Mouse (Mus musculus) ES-E14 (cell line): ENCODE measurements around the gene Herc2. TPM values are rescaled to one million over a fixed set of nuclear protein-coding genes. Genes with fewer than 3 reads are reported as not detected.

Experiments
- DNase-seq: peaks from one replicate; pipeline ENCODE4 v3.0.0-alpha.2; 2013; ENCODE audit warnings: low read depth, low spot score
- H3K27ac ChIP-seq: 2 replicates; pipeline ENCODE4 v1.5.1; 2012; ENCODE audit warnings: low read depth, mild to moderate bottlenecking, low read length, moderate library complexity, mixed read lengths; ENCODE audit not compliant: poor library complexity, insufficient read depth, severe bottlenecking
- H3K36me3 ChIP-seq: 2 replicates; pipeline ENCODE4 v1.6.1; 2012; ENCODE audit warnings: mild to moderate bottlenecking, low read length, moderate library complexity, mixed read lengths; ENCODE audit not compliant: control insufficient read depth, poor library complexity, insufficient read depth, severe bottlenecking
- H3K4me1 ChIP-seq, 2 experiments: fragments of 150-350 bp in 1 of 2; sonication (generic) in 1 of 2; 2 replicates each; pipeline ENCODE4 v1.6.1; 2012; ENCODE audit warnings: low read length in 2 of 2, mild to moderate bottlenecking in 1 of 2, mixed read lengths in 1 of 2; ENCODE audit not compliant: control insufficient read depth in 2 of 2, insufficient read depth in 2 of 2, poor library complexity in 1 of 2
- H3K4me3 ChIP-seq, 2 experiments: fragments of 150-350 bp in 1 of 2; sonication (generic) in 1 of 2; 2 replicates each; pipeline ENCODE4 v1.5.1; 2012; ENCODE audit warnings: low read length in 2 of 2, low read depth in 1 of 2, mild to moderate bottlenecking in 1 of 2, mixed read lengths in 1 of 2; ENCODE audit not compliant: insufficient read depth in 1 of 2, poor library complexity in 1 of 2, severe bottlenecking in 1 of 2
- H3K9ac ChIP-seq: 2 replicates; pipeline ENCODE4 v1.6.1; 2012; ENCODE audit warnings: low read depth, mild to moderate bottlenecking, low read length, mixed read lengths; ENCODE audit not compliant: poor library complexity, insufficient read depth, severe bottlenecking
- H3K9me3 ChIP-seq: fragments of 150-350 bp; sonication (generic); 2 replicates; pipeline ENCODE4 v1.6.1; 2012; ENCODE audit warnings: low read depth, mild to moderate bottlenecking, low read length; ENCODE audit not compliant: control insufficient read depth, insufficient read depth
- CHD2 ChIP-seq: IDR thresholded peaks from 2 replicates; pipeline ENCODE4 v1.6.1; 2014; ENCODE audit warnings: mild to moderate bottlenecking, low read depth, low read length, inconsistent platforms
- HCFC1 ChIP-seq: IDR thresholded peaks from 2 replicates; pipeline ENCODE4 v1.6.1; 2012; ENCODE audit warnings: low read length, inconsistent platforms, borderline replicate concordance; ENCODE audit not compliant: insufficient read depth
- MAFK ChIP-seq: IDR thresholded peaks from 2 replicates; pipeline ENCODE4 v1.6.1; 2014; ENCODE audit warnings: mild to moderate bottlenecking, low read depth, low read length, inconsistent platforms; ENCODE audit not compliant: insufficient read depth
- ZC3H11A ChIP-seq: IDR thresholded peaks from 2 replicates; pipeline ENCODE4 v1.6.1; 2012; ENCODE audit warnings: low read depth, mild to moderate bottlenecking, inconsistent platforms, low read length, borderline replicate concordance
- ZNF384 ChIP-seq: IDR thresholded peaks from 2 replicates; pipeline ENCODE4 v1.6.1; 2012; ENCODE audit warnings: low read depth, low read length, inconsistent platforms
- in situ Hi-C, 2 experiments: fragments of 600-800 bp; cut with MboI; formaldehyde crosslinking; loops; one replicate each; pipeline ENCODE4 v1.15.1; 2025; ENCODE audit warnings: low sequenced_read_pairs in 2 of 2, inconsistent platforms in 1 of 2; ENCODE audit not compliant: unreplicated experiment in 2 of 2
- total RNA-seq: library from RNA; depleted of rRNA; stranded (reverse); fragments of 300-350 nt; gene quantifications from 2 replicates; pipeline ENCODE4 v1.2.3, GENCODE M21; 2012

The Herc2 gene
- total RNA-seq, 1 experiment: 32.7 TPM

DNA sequence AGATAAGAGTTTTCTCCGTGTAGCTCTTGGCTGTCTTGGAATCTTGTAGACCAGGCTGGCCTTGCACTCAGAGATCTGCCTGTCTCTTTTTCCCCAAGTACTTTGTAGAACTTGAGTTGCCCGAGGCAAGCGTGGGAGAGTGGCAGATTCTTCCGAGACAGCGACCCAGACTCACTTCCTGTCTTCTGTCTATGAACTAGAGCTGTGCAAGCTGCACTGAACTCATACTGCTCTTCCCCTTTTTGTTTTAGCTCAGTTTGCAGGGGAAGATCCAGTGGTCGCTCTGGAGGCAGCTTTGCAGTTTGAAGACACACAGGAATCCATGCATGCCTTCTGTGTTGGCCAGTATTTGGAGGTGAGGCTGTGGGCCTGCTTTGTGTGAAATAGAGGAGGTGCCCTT is 81.6 kb downstream of the Herc2 start:
- no peak for DNase-seq
- H3K4me1 ChIP-seq: no peaks in the 10 kb centered on the region

DNA sequence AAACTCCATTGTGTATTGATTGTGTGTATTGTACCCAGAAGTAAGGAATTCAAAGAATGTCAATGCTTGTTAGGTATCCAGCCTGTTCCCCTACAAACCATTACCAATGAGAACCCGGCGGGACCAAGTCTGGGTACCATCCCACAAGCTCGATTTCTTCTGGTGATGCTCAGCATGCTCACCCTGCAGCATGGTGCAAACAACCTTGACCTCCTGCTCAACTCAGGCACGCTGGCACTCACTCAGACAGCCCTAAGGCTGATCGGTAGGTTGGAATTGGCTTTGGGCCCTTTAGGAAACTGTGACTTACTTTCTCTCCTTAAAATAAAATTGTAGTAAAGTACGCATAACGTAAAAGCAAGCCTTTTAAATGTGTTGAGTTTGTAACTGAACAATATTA is 88.7 kb downstream of the Herc2 start:
- Histone ChIP-seq H3K9me3 (no peaks in the 10 kb centered on the region), H3K4me3 (no peak overlapping the region), H3K36me3 (no peaks in the 10 kb centered on the region; the same call in none of the 2 replicates), H3K27ac (no peak overlapping the region), H3K4me1 (no peaks in the 10 kb centered on the region), H3K9ac (no peak overlapping the region)
- TF ChIP-seq CHD2 (no peak), HCFC1 (no peak), MAFK (no peak), ZNF384 (no peak), ZC3H11A (no peak)
- DNase-seq: no peak
- in situ Hi-C loops: no loop called here

More for the DNA sequence above, 81.6 kb downstream of the Herc2 start:
- H3K36me3 ChIP-seq: peaks cover 4% of the 10 kb centered on the region
- in situ Hi-C loops: no loop called here
- H3K4me3 ChIP-seq: no peak overlapping the region
- H3K27ac ChIP-seq: no peak overlapping the region
- TF ChIP-seq ZNF384 (no peak), ZC3H11A (no peak), CHD2 (no peak), MAFK (no peak), HCFC1 (no peak)
- no peaks in the 10 kb centered on the region for H3K9me3 ChIP-seq
- H3K9ac ChIP-seq: no peak overlapping the region

DNA sequence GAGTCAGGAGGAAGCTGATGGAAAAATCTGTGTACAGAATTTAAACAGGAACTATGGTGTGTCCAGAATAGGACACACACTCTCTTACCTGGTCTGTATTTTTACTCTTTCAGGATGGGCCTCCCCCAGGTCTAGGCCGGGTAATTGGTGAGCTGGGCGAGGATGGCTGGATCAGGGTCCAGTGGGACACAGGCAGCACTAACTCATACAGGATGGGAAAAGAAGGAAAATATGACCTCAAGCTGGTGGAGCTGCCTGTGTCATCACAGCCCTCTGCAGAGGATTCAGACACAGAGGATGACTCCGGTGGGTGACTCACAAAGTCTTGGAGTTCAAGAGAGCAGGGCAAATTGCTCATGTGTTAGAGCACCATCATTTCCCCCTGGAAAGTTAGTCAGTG is 96.4 kb downstream of the Herc2 start:
- no peak for DNase-seq
- Histone ChIP-seq H3K27ac (no peak overlapping the region), H3K4me1 (no peaks in the 10 kb centered on the region), H3K9me3 (no peaks in the 10 kb centered on the region), H3K36me3 (peaks cover 10% of the 10 kb centered on the region; the same call in 1 of the 2 replicates), H3K4me3 (no peak overlapping the region), H3K9ac (no peak overlapping the region)
- TF ChIP-seq ZC3H11A: no peak
- TF ChIP-seq HCFC1: no peak
- no peak for TF ChIP-seq ZNF384
- no peak for TF ChIP-seq MAFK
- no peak for TF ChIP-seq CHD2
- in situ Hi-C loops: no loop called here

DNA sequence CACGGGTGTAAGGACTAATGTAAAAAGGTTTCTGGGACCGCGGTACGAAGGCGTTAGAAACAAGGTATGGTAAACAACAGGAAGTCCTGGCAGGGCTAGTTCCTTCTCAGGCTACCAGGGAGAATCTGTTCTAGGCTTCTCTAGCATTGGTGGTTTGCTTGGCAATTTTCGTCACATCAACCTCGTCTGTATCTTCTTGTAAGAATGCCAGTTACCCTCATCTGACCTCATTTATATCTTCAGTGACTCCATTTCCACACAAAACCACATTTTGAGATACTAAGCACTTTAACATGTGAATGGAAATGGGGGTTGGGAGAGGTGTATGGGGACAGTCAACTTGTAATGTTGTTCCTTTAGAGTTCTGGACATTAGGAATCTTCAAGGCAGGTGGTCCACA is 98.9 kb downstream of the Herc2 start:
- in situ Hi-C loops: no loop called here
- DNase-seq: no peak
- H3K9me3 ChIP-seq: no peaks in the 10 kb centered on the region
- H3K36me3 ChIP-seq: peaks cover 20% of the 10 kb centered on the region
- no peak overlapping the region for H3K9ac ChIP-seq
- H3K4me3 ChIP-seq: no peak overlapping the region
- H3K4me1 ChIP-seq: no peaks in the 10 kb centered on the region
- TF ChIP-seq CHD2: no peak
- no peak for TF ChIP-seq MAFK
- TF ChIP-seq HCFC1: no peak
- TF ChIP-seq ZNF384: no peak
- no peak for TF ChIP-seq ZC3H11A
- no peak overlapping the region for H3K27ac ChIP-seq
